Mouse (Mus musculus) hindbrain, embryonic 10.5 days (tissue): ENCODE results near the gene Gpa33. TPM values are rescaled to one million over a fixed set of nuclear protein-coding genes. Genes with fewer than 3 reads are reported as not detected.

ENCODE experiments used
- DNase-seq: peaks from one replicate; pipeline ENCODE4 v3.0.0-alpha.2; 2017; ENCODE audit warnings: low spot score
- H3K27ac ChIP-seq: fragments of 300-500 bp; sonication (generic); 2 replicates; pipeline ENCODE4 v1.5.1; 2016; ENCODE audit warnings: mild to moderate bottlenecking, moderate library complexity
- H3K27me3 ChIP-seq: fragments of 300-500 bp; sonication (generic); 2 replicates; pipeline ENCODE4 v1.6.1; 2016; ENCODE audit warnings: mild to moderate bottlenecking; ENCODE audit not compliant: poor library complexity, insufficient read depth, severe bottlenecking
- H3K36me3 ChIP-seq: fragments of 300-500 bp; sonication (generic); 2 replicates; pipeline ENCODE4 v1.6.1; 2016; ENCODE audit warnings: mild to moderate bottlenecking, moderate library complexity
- H3K4me1 ChIP-seq: fragments of 300-500 bp; sonication (generic); replicated peaks from 2 replicates; pipeline ENCODE4 v1.6.1; 2016; ENCODE audit warnings: mild to moderate bottlenecking
- H3K4me3 ChIP-seq: fragments of 300-500 bp; sonication (generic); 2 replicates; pipeline ENCODE4 v1.5.1; 2016; ENCODE audit warnings: mild to moderate bottlenecking, moderate library complexity
- H3K9me3 ChIP-seq: fragments of 300-500 bp; sonication (generic); 2 replicates; pipeline ENCODE4 v1.6.1; 2016; ENCODE audit warnings: mild to moderate bottlenecking, moderate library complexity
- WGBS: fragments of 180-500 bp; shearing (Covaris S2); methylation state at CpG from one replicate; pipeline ENCODE4 v1.1.7; 2016; 5-methylcytosine and 5-hydroxymethylcytosine counted together
- polyA plus RNA-seq: library from polyadenylated mRNA; unstranded; fragments of >200 nt; fragmentation: Nextera tagmentation; extraction: Ambion mirVana; gene quantifications from 2 replicates; pipeline ENCODE4 v1.2.1, GENCODE M21; 2016

Gpa33 gene
- polyA plus RNA-seq, 1 experiment from 2014 or later = 0.22 TPM

GRCm38 (mm10) chr1:166172992-166173391, 43.0 kb downstream of the Gpa33 start:
- Histone ChIP-seq H3K4me3 (no peak overlapping the region), H3K27ac (no peak overlapping the region), H3K4me1 (no peaks in the 10 kb centered on the region), H3K9me3 (no peaks in the 10 kb centered on the region), H3K27me3 (no peaks in the 10 kb centered on the region), H3K36me3 (no peaks in the 10 kb centered on the region)
- 88% methylated on average over 3 of the region's 3 CpGs for WGBS
- DNase-seq = no peak

GRCm38 (mm10) chr1:166173621-166174020, 43.6 kb downstream of the Gpa33 start:
- Histone ChIP-seq H3K9me3 (no peaks in the 10 kb centered on the region), H3K27me3 (no peaks in the 10 kb centered on the region), H3K4me3 (no peak overlapping the region), H3K36me3 (no peaks in the 10 kb centered on the region), H3K4me1 (no peaks in the 10 kb centered on the region), H3K27ac (no peak overlapping the region)
- DNase-seq = no peak
- WGBS = 79% methylated on average over 9 of the region's 9 CpGs

GRCm38 (mm10) chr1:166181510-166181909, 51.5 kb downstream of the Gpa33 start:
- Histone ChIP-seq H3K36me3 (no peaks in the 10 kb centered on the region), H3K4me3 (no peak overlapping the region), H3K27me3 (no peaks in the 10 kb centered on the region), H3K4me1 (peaks cover 8% of the 10 kb centered on the region; the same call in 1 of the 2 replicates), H3K9me3 (no peaks in the 10 kb centered on the region), H3K27ac (no peak overlapping the region)
- WGBS = 87% methylated on average over 7 of the region's 7 CpGs
- DNase-seq = no peak

GRCm38 (mm10) chr1:166182952-166183627, 53.1 kb downstream of the Gpa33 start:
- Histone ChIP-seq H3K9me3 (0 out of 2 replicates have a peak, but pooled peaks cover 2% of the 10 kb centered on the region), H3K27me3 (no peaks in the 10 kb centered on the region), H3K36me3 (no peaks in the 10 kb centered on the region), H3K27ac (no peak overlapping the region), H3K4me1 (peaks cover 8% of the 10 kb centered on the region; the same call in 1 of the 2 replicates), H3K4me3 (no peak overlapping the region)
- WGBS = 92% methylated on average over 10 of the region's 10 CpGs
- no peak for DNase-seq

- H3K27ac ChIP-seq = no peak overlapping the region
- no peak for DNase-seq
- H3K27me3 ChIP-seq = no peaks in the 10 kb centered on the region
- H3K4me3 ChIP-seq = no peak overlapping the region
- WGBS = 83% methylated on average over 22 of the region's 22 CpGs
- H3K36me3 ChIP-seq = no peaks in the 10 kb centered on the region
- H3K4me1 ChIP-seq = peaks cover 8% of the 10 kb centered on the region; the same call in 1 of the 2 replicates
- H3K9me3 ChIP-seq = 0 out of 2 replicates have a peak, but pooled peaks cover 6% of the 10 kb centered on the region
Observed at GRCm38 (mm10) chr1:166184391-166185229, 54.6 kb downstream of the Gpa33 start.

GRCm38 (mm10) chr1:166185357-166185756, 55.3 kb downstream of the Gpa33 start:
- H3K36me3 ChIP-seq = no peaks in the 10 kb centered on the region
- no peak overlapping the region for H3K4me3 ChIP-seq
- no peak for DNase-seq
- peaks cover 13% of the 10 kb centered on the region for H3K4me1 ChIP-seq
- WGBS = 86% methylated on average over 5 of the region's 5 CpGs
- H3K9me3 ChIP-seq = 0 out of 2 replicates have a peak, but pooled peaks cover 6% of the 10 kb centered on the region
- no peaks in the 10 kb centered on the region for H3K27me3 ChIP-seq
- no peak overlapping the region for H3K27ac ChIP-seq

- Histone ChIP-seq H3K36me3 (no peaks in the 10 kb centered on the region), H3K4me3 (no peak overlapping the region), H3K27me3 (no peaks in the 10 kb centered on the region), H3K9me3 (0 out of 2 replicates have a peak, but pooled peaks cover 6% of the 10 kb centered on the region), H3K4me1 (peaks cover 7% of the 10 kb centered on the region), H3K27ac (no peak overlapping the region)
- DNase-seq = peak; percentile 21
- 69% methylated on average over 4 of the region's 4 CpGs for WGBS
Observed at GRCm38 (mm10) chr1:166189821-166190220, 59.8 kb downstream of the Gpa33 start.

- Histone ChIP-seq H3K36me3 (no peaks in the 10 kb centered on the region), H3K27me3 (no peaks in the 10 kb centered on the region), H3K4me3 (no peak overlapping the region), H3K4me1 (peaks cover 4% of the 10 kb centered on the region; the same call in 1 of the 2 replicates), H3K9me3 (no peaks in the 10 kb centered on the region), H3K27ac (no peak overlapping the region)
- no peak for DNase-seq
- 13% methylated on average over 5 of the region's 5 CpGs for WGBS
Observed at GRCm38 (mm10) chr1:166204171-166204570, 74.1 kb downstream of the Gpa33 start.

GRCm38 (mm10) chr1:166205159-166205558, 75.1 kb downstream of the Gpa33 start:
- Histone ChIP-seq H3K9me3 (no peaks in the 10 kb centered on the region), H3K27me3 (no peaks in the 10 kb centered on the region), H3K36me3 (no peaks in the 10 kb centered on the region), H3K4me1 (peaks cover 4% of the 10 kb centered on the region; the same call in 1 of the 2 replicates), H3K27ac (no peak overlapping the region), H3K4me3 (no peak overlapping the region)
- 77% methylated on average over 3 of the region's 3 CpGs for WGBS
- no peak for DNase-seq

GRCm38 (mm10) chr1:166209371-166209770, 79.3 kb downstream of the Gpa33 start:
- Histone ChIP-seq H3K27me3 (no peaks in the 10 kb centered on the region), H3K4me1 (no peaks in the 10 kb centered on the region), H3K27ac (no peak overlapping the region), H3K36me3 (no peaks in the 10 kb centered on the region), H3K9me3 (no peaks in the 10 kb centered on the region), H3K4me3 (no peak overlapping the region)
- WGBS = 89% methylated on average over 6 of the region's 6 CpGs
- no peak for DNase-seq

- WGBS = 81% methylated on average over 4 of the region's 4 CpGs
Observed at GRCm38 (mm10) chr1:166214181-166214580, 84.1 kb downstream of the Gpa33 start.

More at GRCm38 (mm10) chr1:166214181-166214580, 84.1 kb downstream of the Gpa33 start:
- DNase-seq = no peak
- no peaks in the 10 kb centered on the region for H3K4me1 ChIP-seq
- no peak overlapping the region for H3K27ac ChIP-seq
- H3K4me3 ChIP-seq = no peak overlapping the region
- H3K9me3 ChIP-seq = no peaks in the 10 kb centered on the region
- H3K27me3 ChIP-seq = no peaks in the 10 kb centered on the region
- H3K36me3 ChIP-seq = no peaks in the 10 kb centered on the region
